Mouse (Mus musculus) skeletal muscle tissue, adult 2 months (tissue): Measurements from ENCODE around the gene Slc25a34.
A peak's percentile ranks its signal among the peaks of the same experiment; 100 is the strongest.

Experiments
- DNase-seq: peaks from one replicate; pipeline ENCODE4 v3.0.0-alpha.2; 2012; ENCODE audit warnings: low read depth, low spot score

The Slc25a34 gene

GRCm38 (mm10) chr4:141623666-141624065, at the start of gene Slc25a34:
Gene Slc25a34, minus strand, starts transcription at chr4:141623821.
- peak; percentile 84 for DNase-seq

DNA sequence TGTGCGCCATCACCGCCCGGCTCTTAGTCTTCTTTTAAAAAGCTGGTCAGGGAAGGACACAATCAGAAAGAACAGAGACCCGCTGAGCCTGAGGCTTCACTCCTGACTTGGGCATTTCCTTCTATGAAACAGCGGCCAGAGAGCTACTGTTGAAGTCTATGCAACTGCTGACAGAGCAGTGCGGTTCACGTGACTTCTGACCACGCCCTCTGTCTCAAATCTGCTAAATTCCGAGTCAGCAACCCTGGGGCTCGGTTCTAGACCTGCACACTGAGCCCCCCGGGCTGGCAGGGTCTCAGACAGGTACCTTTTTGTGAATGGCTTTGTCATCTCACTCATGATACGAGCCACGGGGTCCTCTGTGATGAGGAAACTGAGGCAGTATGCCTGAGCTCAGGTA, 48.7 kb upstream of the Slc25a34 start:
- DNase-seq: no peak

- no peak for DNase-seq
Observed at GRCm38 (mm10) chr4:141671389-141671788, 47.8 kb upstream of the Slc25a34 start.

- DNase-seq: peak; percentile 65
Observed at GRCm38 (mm10) chr4:141669898-141670712, 46.5 kb upstream of the Slc25a34 start.

DNA sequence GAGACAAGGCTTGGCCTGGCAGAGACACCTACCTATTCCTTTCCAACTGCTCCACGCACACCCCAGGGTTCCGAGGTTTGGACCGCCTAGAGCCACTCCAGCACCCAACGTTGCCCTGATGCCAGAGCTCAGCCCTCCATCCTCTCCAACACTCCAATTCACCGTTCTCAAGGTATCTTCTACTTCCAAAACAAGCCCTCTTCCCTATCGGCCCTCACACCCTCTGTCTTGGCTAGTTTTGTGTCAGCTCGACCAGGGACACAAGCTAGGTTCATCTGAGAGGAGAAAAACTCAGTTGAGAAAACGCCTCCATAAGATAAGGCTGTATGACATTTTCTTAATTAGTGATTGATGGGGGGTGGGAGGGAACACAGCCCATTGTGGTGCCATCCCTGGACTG, 41.2 kb upstream of the Slc25a34 start, which contains the start of gene Plekhm2:
TSS of gene Plekhm2 (minus strand) at position 101 of the 400 bp plus-strand sequence.
- DNase-seq: no peak

DNA sequence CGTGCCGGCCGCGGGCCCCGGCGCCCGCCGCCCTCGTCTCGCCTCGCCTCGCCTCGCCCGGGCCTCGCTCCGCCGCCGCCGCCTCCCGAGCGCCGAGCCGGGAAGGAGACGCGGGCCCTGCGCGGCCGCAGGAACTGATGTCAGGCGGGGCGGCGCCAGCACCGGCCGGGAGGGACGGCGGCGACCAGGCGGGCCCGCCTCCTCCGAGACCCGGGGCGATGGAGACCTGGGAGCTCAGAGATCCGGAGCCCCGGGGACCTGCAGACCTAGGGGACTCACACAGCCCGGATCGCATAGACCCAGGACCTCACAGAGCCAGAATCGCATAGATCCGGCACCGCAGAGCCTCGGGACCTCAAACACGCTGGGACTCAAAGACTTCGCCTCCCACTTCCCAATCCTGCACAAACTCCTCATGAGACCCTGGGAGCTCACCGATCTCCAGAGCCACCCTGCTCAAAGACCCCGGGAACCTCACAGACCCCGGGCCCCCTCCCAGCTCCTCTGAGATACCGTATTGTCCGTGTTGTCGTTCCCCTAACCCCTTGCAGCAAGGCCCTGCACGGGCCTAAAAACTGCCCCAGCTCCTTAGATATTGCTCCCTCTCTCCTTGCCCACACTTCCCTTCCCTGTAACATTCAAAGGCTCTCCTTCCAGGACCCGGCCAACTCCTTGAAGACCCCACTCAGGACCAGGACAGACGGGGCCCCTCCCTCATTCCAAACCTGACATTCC, 40.6 kb upstream of the Slc25a34 start:
- DNase-seq: no peak

- no peak for DNase-seq
Observed at GRCm38 (mm10) chr4:141663122-141663931, 39.7 kb upstream of the Slc25a34 start.

DNA sequence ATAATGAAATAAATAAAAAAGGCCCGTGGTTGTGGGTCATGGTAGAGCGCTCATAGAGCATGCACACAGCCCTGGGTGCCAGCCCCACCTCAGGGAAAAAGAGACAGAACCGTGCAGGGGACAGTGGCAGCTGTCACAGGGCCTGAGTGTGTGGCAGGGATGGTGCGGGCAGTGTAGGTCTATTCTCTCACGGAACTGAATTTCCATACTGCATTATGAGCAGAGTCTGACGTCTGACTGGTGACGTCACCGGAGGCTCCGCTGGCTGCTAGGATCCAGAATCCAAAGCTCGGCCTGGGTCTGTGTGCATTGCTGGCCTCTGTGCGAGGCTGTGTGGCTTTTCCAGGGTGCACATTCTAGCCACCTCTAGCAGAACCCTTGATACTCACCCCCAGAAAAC, 37.3 kb upstream of the Slc25a34 start:
- no peak for DNase-seq

- DNase-seq: no peak
Observed at GRCm38 (mm10) chr4:141659739-141660138, 36.1 kb upstream of the Slc25a34 start.

DNA sequence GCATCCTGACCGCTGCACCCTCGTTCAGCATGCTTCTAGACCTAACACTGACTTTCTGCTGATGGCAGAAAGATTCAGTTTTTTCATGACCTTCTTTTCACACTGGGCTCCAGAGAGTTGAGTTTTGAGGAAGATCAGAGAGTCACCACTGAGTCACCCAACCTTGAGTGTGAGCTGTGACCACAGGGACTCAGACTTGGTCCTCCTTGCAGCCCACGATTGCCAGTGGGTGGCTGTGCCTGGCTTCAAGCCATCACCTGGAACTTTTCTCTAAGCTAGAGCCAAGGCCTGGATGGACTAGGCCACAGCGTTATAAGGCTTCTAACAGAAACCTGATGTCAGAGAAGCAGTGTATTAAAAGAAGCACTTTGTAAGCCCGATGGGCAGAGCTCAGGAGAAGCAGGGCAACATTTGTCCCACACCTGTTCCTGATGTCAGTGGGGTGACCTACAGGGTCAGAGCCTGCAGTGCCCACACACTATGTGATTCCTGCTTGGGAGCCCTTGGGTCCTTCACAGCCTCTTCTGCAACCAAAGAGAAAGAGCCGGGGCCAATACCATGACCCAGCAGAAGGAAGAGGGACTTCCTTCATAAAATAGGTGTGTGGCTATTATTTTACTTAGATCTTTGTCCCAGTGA, 35.3 kb upstream of the Slc25a34 start:
- no peak for DNase-seq

GRCm38 (mm10) chr4:141656932-141657331, 33.3 kb upstream of the Slc25a34 start:
- DNase-seq: no peak

GRCm38 (mm10) chr4:141655908-141656608, 32.4 kb upstream of the Slc25a34 start:
- DNase-seq: peak; percentile 70

GRCm38 (mm10) chr4:141654509-141654908, 30.9 kb upstream of the Slc25a34 start:
- DNase-seq: no peak

GRCm38 (mm10) chr4:141653813-141654212, 30.2 kb upstream of the Slc25a34 start:
- no peak for DNase-seq

- DNase-seq: no peak
Observed at GRCm38 (mm10) chr4:141653044-141653443, 29.4 kb upstream of the Slc25a34 start.

GRCm38 (mm10) chr4:141651944-141652343, 28.3 kb upstream of the Slc25a34 start:
- no peak for DNase-seq

GRCm38 (mm10) chr4:141651286-141651685, 27.7 kb upstream of the Slc25a34 start:
- no peak for DNase-seq

GRCm38 (mm10) chr4:141649244-141649643, 25.6 kb upstream of the Slc25a34 start:
- no peak for DNase-seq

DNA sequence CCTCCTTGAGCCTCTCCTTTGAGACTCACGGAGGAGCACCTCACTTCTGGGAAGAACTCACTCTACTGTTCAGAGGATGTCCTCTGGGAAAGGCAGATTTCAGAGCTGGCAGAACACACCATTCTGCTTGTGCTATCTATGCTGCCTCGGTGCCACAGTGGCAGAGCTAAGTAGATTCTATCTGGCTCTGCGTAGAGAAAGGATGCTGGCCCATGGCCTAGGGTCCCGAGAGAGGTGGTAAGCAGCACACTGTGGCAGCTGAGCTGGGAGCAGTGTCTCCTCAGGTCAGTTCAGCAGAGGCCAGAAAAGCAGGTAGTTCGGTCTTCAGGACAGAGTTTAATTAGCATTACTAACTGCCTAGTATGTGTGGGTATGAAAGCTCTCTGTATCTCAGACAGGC, 24.6 kb upstream of the Slc25a34 start:
- DNase-seq: peak; percentile 66

DNA sequence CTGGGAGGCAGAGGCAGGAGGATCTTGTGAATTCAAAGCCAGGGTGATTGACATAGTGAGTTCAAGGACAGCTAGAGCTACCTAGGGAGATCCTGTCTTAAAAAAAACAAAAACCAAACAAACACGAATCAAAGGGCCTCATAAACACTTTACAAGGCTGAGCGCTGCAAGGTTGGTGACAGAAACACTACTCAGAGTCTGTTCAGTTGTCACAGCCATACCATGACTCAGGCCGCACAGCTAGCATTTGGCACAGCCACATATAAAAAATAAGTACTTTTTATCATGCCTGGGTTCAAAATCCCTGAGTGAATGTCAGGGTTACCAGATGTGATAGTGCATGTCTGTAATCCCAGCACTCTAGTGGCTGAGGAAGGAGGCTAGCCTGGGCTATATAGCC, 23.6 kb upstream of the Slc25a34 start:
- DNase-seq: no peak

- DNase-seq: no peak
Observed at GRCm38 (mm10) chr4:141645988-141646387, 22.4 kb upstream of the Slc25a34 start.
